Mouse (Mus musculus) hindbrain, embryonic 10.5 days (tissue): ENCODE measurements around the gene Krtap6-2. TPM values are rescaled to one million over a fixed set of nuclear protein-coding genes. Genes with fewer than 3 reads are reported as not detected.

Source experiments
- DNase-seq: peaks from one replicate; pipeline ENCODE4 v3.0.0-alpha.2; 2017; ENCODE audit warnings: low spot score
- H3K27ac ChIP-seq: fragments of 300-500 bp; sonication (generic); 2 replicates; pipeline ENCODE4 v1.5.1; 2016; ENCODE audit warnings: mild to moderate bottlenecking, moderate library complexity
- H3K27me3 ChIP-seq: fragments of 300-500 bp; sonication (generic); 2 replicates; pipeline ENCODE4 v1.6.1; 2016; ENCODE audit warnings: mild to moderate bottlenecking; ENCODE audit not compliant: poor library complexity, insufficient read depth, severe bottlenecking
- H3K36me3 ChIP-seq: fragments of 300-500 bp; sonication (generic); 2 replicates; pipeline ENCODE4 v1.6.1; 2016; ENCODE audit warnings: mild to moderate bottlenecking, moderate library complexity
- H3K4me1 ChIP-seq: fragments of 300-500 bp; sonication (generic); replicated peaks from 2 replicates; pipeline ENCODE4 v1.6.1; 2016; ENCODE audit warnings: mild to moderate bottlenecking
- H3K4me3 ChIP-seq: fragments of 300-500 bp; sonication (generic); 2 replicates; pipeline ENCODE4 v1.5.1; 2016; ENCODE audit warnings: mild to moderate bottlenecking, moderate library complexity
- H3K9me3 ChIP-seq: fragments of 300-500 bp; sonication (generic); 2 replicates; pipeline ENCODE4 v1.6.1; 2016; ENCODE audit warnings: mild to moderate bottlenecking, moderate library complexity
- WGBS: fragments of 180-500 bp; shearing (Covaris S2); methylation state at CpG from one replicate; pipeline ENCODE4 v1.1.7; 2016; 5-methylcytosine and 5-hydroxymethylcytosine counted together
- polyA plus RNA-seq: library from polyadenylated mRNA; unstranded; fragments of >200 nt; fragmentation: Nextera tagmentation; extraction: Ambion mirVana; gene quantifications from 2 replicates; pipeline ENCODE4 v1.2.1, GENCODE M21; 2016

The Krtap6-2 gene
- polyA plus RNA-seq: not detected in 2 replicates

GRCm38 (mm10) chr16:89420011-89420410 is at the start of gene Krtap6-2:
Gene Krtap6-2 (minus strand): TSS chr16:89420111.
- H3K36me3 ChIP-seq: no peaks in the 10 kb centered on the region
- H3K9me3 ChIP-seq: no peaks in the 10 kb centered on the region
- H3K27ac ChIP-seq: no peak within 1 kb of the TSS
- no peak for DNase-seq
- no peaks in the 10 kb centered on the region for H3K27me3 ChIP-seq
- H3K4me1 ChIP-seq: no peaks in the 10 kb centered on the region
- no peak within 1 kb of the TSS for H3K4me3 ChIP-seq
- 99% methylated on average over 3 of the region's 3 CpGs for WGBS

DNA sequence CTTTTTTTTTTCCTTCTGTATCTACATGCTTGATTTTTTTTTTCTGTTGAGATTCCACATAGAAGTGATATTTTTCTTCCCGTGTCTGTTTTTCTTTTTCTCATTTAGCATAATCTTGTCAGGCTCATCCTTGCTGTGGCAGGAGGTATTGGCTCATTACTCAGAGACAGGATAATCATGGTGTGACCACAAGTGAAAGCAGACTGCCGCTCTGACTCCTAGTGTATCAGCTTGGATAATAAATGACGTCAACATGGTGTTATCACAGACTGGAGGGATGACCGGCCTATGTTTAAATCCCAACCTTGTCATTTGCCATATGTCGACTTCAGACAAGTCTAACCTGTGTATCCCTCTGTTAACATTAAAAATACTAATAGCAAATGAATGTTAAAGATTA is 41.3 kb upstream of the Krtap6-2 start:
- WGBS: 88% methylated on average over 5 of the region's 5 CpGs
- H3K4me3 ChIP-seq: no peak overlapping the region
- H3K27ac ChIP-seq: no peak overlapping the region
- no peak for DNase-seq
- no peaks in the 10 kb centered on the region for H3K36me3 ChIP-seq
- no peaks in the 10 kb centered on the region for H3K9me3 ChIP-seq
- no peaks in the 10 kb centered on the region for H3K4me1 ChIP-seq
- no peaks in the 10 kb centered on the region for H3K27me3 ChIP-seq

GRCm38 (mm10) chr16:89429586-89429985 is 9.7 kb upstream of the Krtap6-2 start:
- no peak for DNase-seq
- no peak overlapping the region for H3K4me3 ChIP-seq
- no peaks in the 10 kb centered on the region for H3K36me3 ChIP-seq
- no peaks in the 10 kb centered on the region for H3K9me3 ChIP-seq
- H3K4me1 ChIP-seq: no peaks in the 10 kb centered on the region
- 85% methylated on average over 2 of the region's 2 CpGs for WGBS
- H3K27me3 ChIP-seq: no peaks in the 10 kb centered on the region
- no peak overlapping the region for H3K27ac ChIP-seq

DNA sequence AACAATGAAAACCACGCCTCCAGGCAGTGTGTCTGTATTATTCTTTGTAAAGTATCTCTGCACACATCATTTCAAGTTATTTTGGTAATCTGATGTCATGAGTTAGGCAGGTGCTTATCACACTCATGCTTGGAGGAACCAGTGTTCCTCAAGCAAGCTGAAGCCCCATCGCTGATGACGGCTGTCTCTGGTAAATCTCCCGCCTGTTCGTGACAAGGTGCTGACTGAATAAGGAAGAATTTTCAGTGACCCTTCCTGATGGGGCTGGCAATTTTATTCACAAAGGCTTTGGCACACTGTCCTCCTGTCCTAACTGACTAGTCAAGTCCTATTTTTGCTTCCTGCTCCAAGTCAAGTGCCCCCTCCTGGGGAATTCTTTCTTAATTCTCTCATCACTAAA is 5.4 kb upstream of the Krtap6-2 start:
- no peak for DNase-seq
- no peaks in the 10 kb centered on the region for H3K36me3 ChIP-seq

DNA sequence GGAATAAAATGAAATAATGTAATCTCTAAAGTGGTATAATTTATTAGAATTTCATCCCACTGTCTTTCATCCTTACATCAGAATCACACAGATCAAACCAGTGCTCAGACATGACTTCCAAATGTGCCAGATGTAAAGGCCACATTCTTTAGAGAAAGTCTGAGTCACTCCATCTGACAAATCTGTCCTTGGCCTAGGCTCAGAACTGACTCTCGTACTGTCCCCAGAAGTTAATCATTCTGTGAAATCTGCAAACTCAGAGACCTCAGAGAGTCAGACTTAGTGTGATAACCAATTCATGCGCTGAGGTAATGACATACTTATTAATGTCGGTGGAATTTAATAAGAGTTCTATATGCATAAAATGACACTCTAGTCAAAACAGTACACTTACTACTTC is 3.6 kb downstream of the Krtap6-2 start:
- Histone ChIP-seq H3K27me3 (no peaks in the 10 kb centered on the region), H3K4me1 (no peaks in the 10 kb centered on the region), H3K4me3 (no peak overlapping the region), H3K36me3 (no peaks in the 10 kb centered on the region), H3K9me3 (0 out of 2 replicates have a peak, but pooled peaks cover 2% of the 10 kb centered on the region), H3K27ac (no peak overlapping the region)
- no peak for DNase-seq
- WGBS: 90% methylated on average over 3 of the region's 3 CpGs

More for the DNA sequence above, 5.4 kb upstream of the Krtap6-2 start:
- no peaks in the 10 kb centered on the region for H3K4me1 ChIP-seq
- no peak overlapping the region for H3K27ac ChIP-seq
- H3K9me3 ChIP-seq: no peaks in the 10 kb centered on the region
- WGBS: 90% methylated on average over 5 of the region's 5 CpGs
- H3K27me3 ChIP-seq: no peaks in the 10 kb centered on the region
- H3K4me3 ChIP-seq: no peak overlapping the region

- Histone ChIP-seq H3K4me3 (no peak overlapping the region), H3K4me1 (no peaks in the 10 kb centered on the region), H3K27me3 (no peaks in the 10 kb centered on the region), H3K27ac (no peak overlapping the region), H3K36me3 (no peaks in the 10 kb centered on the region), H3K9me3 (0 out of 2 replicates have a peak, but pooled peaks cover 2% of the 10 kb centered on the region)
- WGBS: 75% methylated on average over 5 of the region's 5 CpGs
- no peak for DNase-seq
Measured at GRCm38 (mm10) chr16:89410345-89411068, 9.4 kb downstream of the Krtap6-2 start.

DNA sequence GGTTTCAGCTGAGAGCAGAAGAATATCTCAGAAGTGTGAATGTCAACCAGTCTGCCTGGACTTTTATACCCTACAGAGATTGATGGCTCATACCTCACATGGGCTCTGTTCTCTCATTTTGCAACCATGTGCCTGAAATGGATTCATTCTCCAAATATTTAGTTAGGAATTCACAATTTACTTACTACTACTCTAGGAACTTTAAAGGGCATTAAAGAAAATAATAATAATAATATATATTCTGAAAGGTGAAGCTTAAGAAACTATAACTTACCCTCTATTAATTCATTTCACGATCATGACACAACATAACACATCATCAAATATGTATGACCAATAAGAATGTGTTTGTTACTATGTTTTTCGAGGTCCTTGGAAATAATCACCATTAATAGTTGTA is 16.1 kb downstream of the Krtap6-2 start, which contains the start of gene Krtap21-1:
Gene Krtap21-1, minus strand, starts transcription at position 101 of the 400 bp plus-strand sequence.
- Histone ChIP-seq H3K4me3 (no peak within 1 kb of the TSS), H3K9me3 (no peaks in the 10 kb centered on the region), H3K4me1 (no peaks in the 10 kb centered on the region), H3K27me3 (no peaks in the 10 kb centered on the region), H3K27ac (no peak within 1 kb of the TSS), H3K36me3 (no peaks in the 10 kb centered on the region)
- no peak for DNase-seq
- 81% methylated on average over 2 of the region's 2 CpGs for WGBS

DNA sequence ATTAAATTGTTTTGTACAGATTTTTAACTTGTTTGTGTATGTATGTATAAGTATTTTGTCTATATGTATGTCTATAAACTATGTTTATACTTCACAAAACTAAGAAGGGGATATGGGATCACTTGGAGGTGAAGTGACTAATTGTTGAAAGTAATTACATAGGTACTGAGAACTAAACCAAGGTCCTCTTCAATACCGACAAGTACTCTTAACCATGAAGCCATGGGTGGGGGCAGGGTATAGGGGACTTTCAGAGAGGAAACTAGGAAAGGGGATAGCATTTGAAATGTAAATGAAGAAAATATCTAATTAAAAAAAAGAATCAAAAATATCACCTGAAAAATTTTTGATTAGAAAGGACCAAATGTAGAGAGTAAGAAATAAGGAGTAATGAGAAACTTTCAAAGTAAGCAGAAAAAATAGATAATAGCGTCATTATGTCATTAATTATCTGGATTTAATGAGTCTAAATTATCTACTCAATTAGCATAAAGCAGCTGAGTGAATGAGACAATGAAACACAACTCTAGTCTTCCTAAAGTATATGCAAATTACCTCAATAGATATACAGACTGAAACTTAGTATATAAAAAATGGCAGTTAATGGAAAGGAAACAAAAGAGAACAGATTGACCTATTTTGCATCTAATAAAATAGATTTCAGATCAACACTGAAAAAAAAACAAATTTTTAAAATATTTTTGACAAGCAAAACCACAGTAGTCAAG is 47.0 kb downstream of the Krtap6-2 start:
- no peaks in the 10 kb centered on the region for H3K27me3 ChIP-seq
- no peak overlapping the region for H3K4me3 ChIP-seq
- H3K4me1 ChIP-seq: no peaks in the 10 kb centered on the region
- no peaks in the 10 kb centered on the region for H3K9me3 ChIP-seq
- no peak for DNase-seq
- H3K27ac ChIP-seq: no peak overlapping the region
- H3K36me3 ChIP-seq: no peaks in the 10 kb centered on the region
- WGBS: 86% methylated on average over 2 of the region's 2 CpGs

Other genes with a start within 250 kb of the Krtap6-2 start
- gene 1110057P08Rik, start 245.4 kb downstream of the Krtap6-2 start, polyA plus RNA-seq: not detected in 2 replicates
- gene Krtap20-2, start 214.2 kb downstream of the Krtap6-2 start, polyA plus RNA-seq: not detected in 2 replicates
- not detected in 2 replicates for gene Krtap21-1, start 16.2 kb downstream of the Krtap6-2 start, polyA plus RNA-seq
- not detected in 2 replicates for gene Krtap8-1, start 67.8 kb upstream of the Krtap6-2 start, polyA plus RNA-seq
- not detected in 2 replicates for gene Krtap7-1, start 88.2 kb upstream of the Krtap6-2 start, polyA plus RNA-seq
- not detected in 2 replicates for gene Krtap11-1, start 151.1 kb upstream of the Krtap6-2 start, polyA plus RNA-seq